Mouse (Mus musculus) MN1 (cell line): ENCODE measurements around the gene Gm7247.
"Not testable (repeated sequence)": the region's sequence is repeated elsewhere in the genome, so short reads cannot be mapped to it uniquely, and the experiment has no call there.

Experiments
- DNase-seq: peaks from one replicate; pipeline ENCODE4 v3.0.0-alpha.2; 2016; ENCODE audit warnings: low spot score

The Gm7247 gene

GRCm38 (mm10) chr14:51496955-51497354 lies 135.4 kb downstream of the Gm7247 start:
- DNase-seq: no peak

- DNase-seq: no peak
Measured at GRCm38 (mm10) chr14:51497958-51498357, 136.4 kb downstream of the Gm7247 start.

DNA sequence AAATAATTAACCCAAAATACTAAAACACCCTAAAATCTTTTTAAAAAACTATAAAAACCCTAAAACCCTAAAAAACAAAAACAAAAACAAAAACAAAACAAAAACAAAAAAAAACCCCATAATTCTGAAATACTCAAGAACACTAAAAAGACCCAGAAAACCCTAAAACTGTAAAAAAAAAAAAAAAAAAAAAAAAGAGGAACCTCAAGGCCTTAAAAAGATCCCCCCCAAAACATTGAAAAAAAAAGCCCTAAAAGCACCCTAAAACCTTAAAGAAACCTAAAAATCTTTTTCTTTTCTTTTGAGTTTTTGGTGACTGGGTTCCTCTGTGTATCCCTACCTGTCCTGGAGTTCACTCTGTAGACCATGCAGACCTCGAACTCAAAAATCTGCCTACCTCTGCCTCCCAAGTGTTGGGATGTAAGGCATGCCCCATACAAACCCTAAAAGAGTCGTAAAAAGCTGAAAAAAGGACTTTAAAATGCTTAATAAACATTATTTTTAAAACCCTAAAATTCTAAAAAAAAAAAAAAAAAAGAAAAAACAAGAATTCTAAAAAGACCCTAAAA lies 138.2 kb downstream of the Gm7247 start:
- no peak for DNase-seq

- no peak for DNase-seq
Measured at GRCm38 (mm10) chr14:51500461-51500860, 138.9 kb downstream of the Gm7247 start.

DNA sequence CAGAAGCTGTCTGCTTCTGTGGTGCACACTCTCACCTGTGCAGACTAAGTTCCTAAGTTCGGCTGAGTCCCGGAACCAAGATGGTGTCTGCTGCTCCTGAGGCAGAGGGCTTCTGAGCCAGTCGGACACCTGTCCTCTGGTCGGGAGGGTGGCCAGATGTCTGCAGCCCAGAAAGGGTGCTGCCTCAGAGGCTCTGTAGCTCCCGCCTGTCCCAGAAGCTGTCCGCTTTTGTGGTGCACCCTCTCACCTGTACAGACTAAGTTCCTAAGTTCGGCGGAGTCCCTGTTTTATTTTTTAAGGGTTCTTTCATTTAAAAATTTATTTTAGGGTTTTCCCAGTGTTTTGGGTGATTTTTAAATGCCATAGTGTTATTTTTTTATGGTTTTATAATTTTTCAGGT lies 145.9 kb downstream of the Gm7247 start:
- no peak for DNase-seq

DNA sequence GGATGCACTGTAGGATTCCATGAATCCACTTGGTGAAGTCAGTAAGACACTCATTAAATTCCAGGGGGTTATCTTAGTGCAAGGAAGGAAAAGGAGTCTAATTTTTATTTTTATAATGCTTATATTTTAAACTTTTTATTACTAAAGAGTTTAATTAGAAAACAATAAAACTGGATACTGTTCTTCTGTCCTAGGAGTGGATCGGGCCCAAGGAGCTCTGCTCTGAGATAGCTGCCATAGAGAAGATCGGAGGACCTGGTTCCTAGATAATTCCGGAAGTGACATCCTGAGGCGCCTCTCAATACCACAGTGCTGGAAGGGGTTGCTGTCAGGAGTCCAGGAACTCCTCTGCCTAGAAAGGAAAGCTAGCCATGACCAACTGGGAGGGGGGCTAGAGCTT lies 190.9 kb downstream of the Gm7247 start, which contains the start of gene Gm5622:
Gm5622 (plus strand) TSS at position 301 of the 400 bp plus-strand sequence.
- DNase-seq: no peak

GRCm38 (mm10) chr14:51573963-51574362 lies 212.4 kb downstream of the Gm7247 start, which contains the start of gene Gm17175:
Gene Gm17175, minus strand, starts transcription at chr14:51574063.
- not testable (repeated sequence) for DNase-seq

DNA sequence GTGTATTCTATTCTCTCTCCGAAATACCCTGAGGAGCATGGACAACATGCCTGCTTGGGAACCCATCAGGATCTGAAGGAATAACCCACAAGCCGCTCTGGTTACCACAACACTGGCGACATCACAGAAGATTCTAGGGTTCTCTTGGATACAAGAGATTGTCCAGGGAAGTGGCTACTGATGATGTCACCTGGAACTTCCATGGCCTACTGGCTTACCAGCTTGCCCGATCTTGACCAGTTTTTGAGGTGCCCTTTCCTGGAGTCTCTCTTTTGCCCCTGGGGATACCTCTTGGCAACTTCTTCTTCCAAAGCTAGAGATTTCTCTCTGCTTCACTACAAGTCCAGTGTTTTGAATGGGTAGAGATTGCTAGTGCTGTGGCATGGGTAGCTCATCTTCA lies 230.5 kb downstream of the Gm7247 start, which contains the start of gene Gm17174:
Gm17174 (minus strand) TSS at position 101 of the 400 bp plus-strand sequence.
- DNase-seq: not testable (repeated sequence)

- no peak for DNase-seq
Measured at GRCm38 (mm10) chr14:51611210-51611609, 249.7 kb downstream of the Gm7247 start, which contains the start of gene Gm17078. Gene Gm17078, minus strand, starts transcription at chr14:51611310.
